ENCODE assay signal across 8 mouse cellular contexts in the genomic region with DNA sequence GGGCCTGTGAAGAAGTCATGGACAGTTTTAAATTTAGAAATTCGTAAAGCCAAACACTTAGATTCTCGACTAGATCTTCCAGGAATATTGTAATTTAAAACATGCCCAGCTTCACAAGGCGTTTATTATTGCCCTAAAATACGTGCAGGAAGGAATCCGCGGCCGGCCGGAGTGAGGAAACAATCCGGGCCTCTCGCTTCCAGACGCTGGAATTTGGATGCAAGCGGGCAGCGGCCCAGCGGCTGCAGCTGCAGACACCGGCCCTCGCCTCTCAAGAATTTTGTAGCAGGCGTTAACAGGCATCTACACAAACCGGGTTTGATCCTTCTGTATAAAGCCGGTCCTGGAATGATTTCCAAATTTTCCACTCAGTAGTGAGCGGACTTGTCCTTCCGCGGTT.
DNase-seq lines count a peak whose midpoint lies in the region; ATAC-seq and TF ChIP-seq lines count a peak whose summit lies in the region.

No protein-coding gene starts in this region.

- no peak for TF ChIP-seq CTCF in lung, embryonic 14.5 days (IDR thresholded peaks at IDR 0.05; ENCODE audit: low read depth)

- DNase-seq in 3T3-L1 (ENCODE audit: low read depth, low spot score) (peak; percentile 86), NIH3T3 (ENCODE audit: low read depth) (peak; percentile 80)
- peak; percentile 82 for DNase-seq in gastrocnemius, postnatal 14 days
- peak; percentile 88 for DNase-seq in lung, embryonic 14.5 days
- DNase-seq in skeletal muscle tissue, adult 2 months (ENCODE audit: low read depth, low spot score) = peak; percentile 43
- no peak for DNase-seq in spleen, postnatal 36 days (ENCODE audit: low spot score in 2 of 2)
- DNase-seq in c-Kit-positive CD71-positive TER-119-positive erythroid progenitor cells, embryonic 14.5 days (ENCODE audit: low spot score) = no peak

- peak overlapping the region; percentile 23; the same call in 1 of the 2 replicates for H3K9ac ChIP-seq in intestine, embryonic 15.5 days
- H3K9ac ChIP-seq in lung, embryonic 14.5 days = peak overlapping the region; percentile 42

- H3K4me2 ChIP-seq in intestine, embryonic 15.5 days (replicated peaks) = peak overlapping the region; percentile 74
- H3K4me2 ChIP-seq in lung, embryonic 14.5 days = peak overlapping the region; percentile 71

- no peak for ATAC-seq in intestine, embryonic 15.5 days
- no peak for ATAC-seq in lung, embryonic 14.5 days (ENCODE audit: insufficient read depth)

- H3K9me3 ChIP-seq in intestine, embryonic 15.5 days = no peaks in the 10 kb centered on the region
- H3K9me3 ChIP-seq in lung, embryonic 14.5 days (ENCODE audit: low read depth, low read length) = no peaks in the 10 kb centered on the region

- intact Hi-C loops in gastrocnemius, postnatal 14 days (cut with DNase I; ENCODE audit: low total_unique reads) = loop anchor here (5.0 kb wide), 1 partner anchor 1056 kb away; no protein-coding TSS in a partner anchor

- 4% methylated on average over 22 of the region's 22 CpGs for WGBS in intestine, embryonic 15.5 days
- WGBS in lung, embryonic 14.5 days = 4% methylated on average over 22 of the region's 22 CpGs

- peak overlapping the region; percentile 85 for H3K27ac ChIP-seq in intestine, embryonic 15.5 days
- peak overlapping the region; percentile 61 for H3K27ac ChIP-seq in lung, embryonic 14.5 days (ENCODE audit: low read depth)

- peaks cover 20% of the 10 kb centered on the region for H3K4me1 ChIP-seq in intestine, embryonic 15.5 days (replicated peaks)
- peaks cover 8% of the 10 kb centered on the region; the same call in 1 of the 2 replicates for H3K4me1 ChIP-seq in lung, embryonic 14.5 days (ENCODE audit: insufficient read depth)

- no peaks in the 10 kb centered on the region for H3K36me3 ChIP-seq in intestine, embryonic 15.5 days
- H3K36me3 ChIP-seq in lung, embryonic 14.5 days (ENCODE audit: insufficient read depth) = no peaks in the 10 kb centered on the region

- H3K27me3 ChIP-seq in intestine, embryonic 15.5 days (replicated peaks) = peaks cover 26% of the 10 kb centered on the region
- peaks cover 37% of the 10 kb centered on the region for H3K27me3 ChIP-seq in lung, embryonic 14.5 days (ENCODE audit: insufficient read depth, low read length)

- H3K4me3 ChIP-seq in intestine, embryonic 15.5 days (replicated peaks) = 0 out of 2 replicates have a peak overlapping the region, but pooled peaks have one; percentile 2
- H3K4me3 ChIP-seq in lung, embryonic 14.5 days (ENCODE audit: low read depth, low read length) = peak overlapping the region; percentile 15

Comparison
In these comparisons a context has a peak if more than half of its experiments do, and no peak if none do; other contexts are left out.
1. DNase-seq: peak in 3T3-L1 (single experiment), NIH3T3 (single experiment), gastrocnemius, postnatal 14 days (single experiment), lung, embryonic 14.5 days (single experiment) and skeletal muscle tissue, adult 2 months (single experiment); none in spleen, postnatal 36 days (0 of 2) and c-Kit-positive CD71-positive TER-119-positive erythroid progenitor cells, embryonic 14.5 days (single experiment).